Mouse (Mus musculus) cerebellum, adult 9-10 months (tissue): ENCODE measurements at regions not wholly inside any gene's neighbourhood (a gene's known extent, or its start where the extent isn't known, plus 50 kb on each side); places are given as distances from the start of the nearest gene placed in this dataset.
A peak's percentile ranks its signal among the peaks of the same experiment; 100 is the strongest.
"Not testable (repeated sequence)": the region's sequence is repeated elsewhere in the genome, so short reads cannot be mapped to it uniquely, and the experiment has no call there.

Experiments
- DNase-seq: peaks from one replicate; pipeline ENCODE4 v3.0.0; 2022

DNA sequence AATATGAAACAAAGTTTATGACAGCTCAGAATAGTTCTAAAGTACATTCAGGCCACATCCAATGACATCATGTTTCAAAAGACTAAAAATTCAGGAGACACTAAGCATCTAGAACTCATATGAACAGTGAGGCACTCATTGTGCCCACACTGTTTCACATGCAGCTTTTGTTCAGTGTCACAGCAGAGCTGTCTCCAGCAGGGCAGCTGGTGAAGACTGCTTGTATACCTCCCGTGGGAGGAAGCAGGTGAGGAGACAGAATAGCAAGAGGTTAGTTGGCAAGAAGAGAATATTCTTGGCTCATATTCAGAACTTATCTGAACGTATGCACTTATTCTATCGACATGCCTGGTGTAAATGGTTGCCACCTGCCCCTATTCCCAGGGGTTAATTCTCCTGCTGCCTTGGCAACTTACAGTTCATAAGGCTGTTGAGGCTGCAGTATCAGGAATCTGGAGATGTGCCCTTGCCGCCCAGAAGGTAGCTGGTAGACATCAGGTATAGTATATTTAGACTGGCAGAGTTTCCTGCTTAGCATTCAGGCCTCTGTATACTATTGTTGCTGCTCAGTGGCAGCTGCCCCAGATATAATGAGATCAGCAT is 1109.0 kb downstream of the Lrfn5 start:
- peak; percentile 3 for DNase-seq

DNA sequence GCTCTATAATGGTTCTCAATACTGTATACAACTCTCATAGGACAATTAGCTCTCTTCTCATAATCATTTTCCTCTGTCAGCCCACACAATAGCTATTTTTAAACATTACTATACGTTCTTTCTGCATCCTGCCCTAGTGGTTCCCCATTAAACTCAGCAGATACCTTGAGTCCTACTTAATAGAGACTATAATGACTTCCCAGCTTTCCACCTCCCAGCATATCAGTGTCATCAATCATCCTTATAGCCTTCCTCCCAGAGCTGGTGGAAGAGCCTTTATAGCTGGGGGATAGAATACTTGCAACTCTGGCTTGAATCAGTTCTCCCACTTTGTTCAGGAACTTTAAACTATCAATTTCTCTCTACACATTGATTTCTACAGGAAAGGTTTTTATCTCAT is 1141.7 kb downstream of the Lrfn5 start:
- DNase-seq: no peak

DNA sequence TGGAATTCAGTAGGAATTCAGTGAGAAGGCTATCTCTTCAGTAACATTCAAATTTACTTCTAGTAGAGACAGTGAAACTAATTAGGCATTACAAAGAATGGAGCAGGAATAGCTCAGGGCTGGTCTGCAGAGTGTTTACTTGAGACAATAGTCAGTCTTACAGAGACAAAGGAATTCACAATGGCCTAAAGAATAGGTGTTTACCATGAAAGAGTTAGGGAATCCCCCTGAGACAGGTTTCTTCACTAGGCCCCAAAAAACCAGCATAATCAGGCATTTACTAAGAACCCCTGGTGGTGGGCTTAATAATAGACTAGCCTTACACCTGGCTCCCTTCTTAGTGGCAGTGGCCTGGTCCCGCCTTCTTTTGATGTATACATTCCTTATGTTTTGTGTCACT is 1184.2 kb downstream of the Lrfn5 start:
- DNase-seq: not testable (repeated sequence)
